Mouse (Mus musculus) kidney, postnatal 4 days (tissue): ENCODE data around the gene Gm12248.

Source experiments
- DNase-seq, 2 experiments: peaks; one replicate each; pipeline ENCODE4 v3.0.0; 2021; ENCODE audit warnings: mixed read lengths in 2 of 2

The Gm12248 gene

GRCm38 (mm10) chr11:58093021-58093528, at the start of gene Gm12248:
Gene Gm12248 (minus strand): TSS chr11:58093134.
- peak; percentile 55 to 70 for DNase-seq

GRCm38 (mm10) chr11:58139466-58139865, 46.5 kb upstream of the Gm12248 start:
- DNase-seq: no peak

DNA sequence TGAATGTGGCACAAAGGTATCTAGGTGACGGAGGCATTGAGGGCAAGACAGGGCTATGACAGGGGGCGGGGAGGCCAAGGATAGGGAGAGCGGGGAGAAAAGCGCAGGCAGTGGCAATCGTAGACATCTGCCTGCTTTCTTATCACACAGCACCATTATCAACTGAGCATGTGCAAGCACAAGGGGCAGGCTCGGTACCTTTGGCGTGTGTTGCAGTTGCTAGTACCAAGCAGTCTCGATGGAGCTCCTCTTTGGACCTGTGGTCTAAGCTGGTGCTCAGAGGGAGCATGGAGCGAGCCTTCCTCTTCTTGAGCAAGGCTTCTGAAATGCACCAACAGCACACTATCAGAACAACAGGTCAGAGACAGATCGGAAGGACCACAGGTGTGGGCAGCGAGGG, 45.9 kb upstream of the Gm12248 start:
- no peak for DNase-seq

DNA sequence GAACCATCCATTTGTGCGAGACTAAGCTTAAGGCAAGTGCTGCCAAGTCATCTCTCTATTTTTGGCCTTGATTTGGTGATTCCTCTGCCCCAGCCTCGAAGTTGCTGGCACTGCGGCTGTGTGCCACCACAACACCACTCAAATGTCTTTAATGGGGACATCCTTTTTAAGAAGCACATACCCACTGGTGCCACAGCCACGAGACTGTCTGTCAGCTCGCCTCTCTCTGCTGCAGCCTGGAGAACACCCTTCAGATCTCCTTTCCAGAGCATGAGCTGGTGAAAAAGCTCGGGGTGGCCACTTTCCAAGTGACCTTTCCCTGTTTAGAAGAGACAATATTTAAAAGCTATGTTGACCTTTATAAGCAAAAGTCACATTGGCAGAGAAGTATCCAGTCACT, 43.7 kb upstream of the Gm12248 start:
- DNase-seq: no peak

- DNase-seq: no peak
Measured at GRCm38 (mm10) chr11:58135296-58135695, 42.4 kb upstream of the Gm12248 start.

DNA sequence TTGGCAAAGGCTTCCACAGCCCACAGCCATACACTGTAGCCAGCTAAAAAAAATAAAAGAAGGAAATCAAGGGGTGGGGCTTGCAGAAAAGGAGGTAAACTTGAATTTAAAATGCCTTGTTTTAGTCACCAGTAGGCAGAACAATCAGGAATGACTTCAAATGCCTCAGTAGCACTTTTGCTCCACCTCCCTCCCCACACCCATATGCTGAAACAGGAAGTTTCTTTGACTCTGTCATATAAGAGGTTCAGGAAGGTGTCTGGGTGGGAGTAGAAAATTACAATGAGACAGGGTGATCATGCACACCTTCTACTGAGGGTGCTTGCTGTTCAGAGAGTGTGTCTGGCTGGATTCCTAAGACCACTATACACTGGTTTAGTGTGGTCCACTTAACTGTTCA, 41.9 kb upstream of the Gm12248 start:
- no peak for DNase-seq

GRCm38 (mm10) chr11:58132026-58132425, 39.1 kb upstream of the Gm12248 start:
- DNase-seq: no peak

DNA sequence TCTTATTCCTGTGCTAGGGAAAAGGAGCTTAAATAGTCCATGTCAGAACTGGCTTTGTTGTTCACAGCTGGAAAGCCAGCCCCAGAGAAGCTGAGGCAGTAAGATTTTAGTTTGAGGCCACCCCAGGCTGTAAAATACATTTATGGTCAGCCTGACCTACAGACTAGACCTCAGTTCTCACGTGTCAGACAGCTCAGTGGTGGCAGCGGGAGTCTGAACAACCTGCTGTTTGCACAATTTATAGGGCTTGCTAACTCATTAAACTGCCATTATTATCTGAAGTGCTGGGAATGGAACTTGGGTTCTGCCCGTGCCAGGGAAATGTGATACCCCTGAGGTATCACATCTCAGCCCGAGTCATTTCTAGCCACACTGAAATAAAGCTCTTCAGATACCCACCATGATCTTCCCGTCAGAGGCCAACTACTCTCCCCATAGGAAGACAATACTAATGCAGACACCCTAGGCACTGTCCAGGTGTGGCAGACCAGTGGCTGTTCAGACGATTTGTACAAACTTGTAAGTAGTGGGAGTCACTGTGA, 36.4 kb upstream of the Gm12248 start:
- no peak for DNase-seq

- DNase-seq: no peak
Measured at GRCm38 (mm10) chr11:58127544-58127943, 34.6 kb upstream of the Gm12248 start.

DNA sequence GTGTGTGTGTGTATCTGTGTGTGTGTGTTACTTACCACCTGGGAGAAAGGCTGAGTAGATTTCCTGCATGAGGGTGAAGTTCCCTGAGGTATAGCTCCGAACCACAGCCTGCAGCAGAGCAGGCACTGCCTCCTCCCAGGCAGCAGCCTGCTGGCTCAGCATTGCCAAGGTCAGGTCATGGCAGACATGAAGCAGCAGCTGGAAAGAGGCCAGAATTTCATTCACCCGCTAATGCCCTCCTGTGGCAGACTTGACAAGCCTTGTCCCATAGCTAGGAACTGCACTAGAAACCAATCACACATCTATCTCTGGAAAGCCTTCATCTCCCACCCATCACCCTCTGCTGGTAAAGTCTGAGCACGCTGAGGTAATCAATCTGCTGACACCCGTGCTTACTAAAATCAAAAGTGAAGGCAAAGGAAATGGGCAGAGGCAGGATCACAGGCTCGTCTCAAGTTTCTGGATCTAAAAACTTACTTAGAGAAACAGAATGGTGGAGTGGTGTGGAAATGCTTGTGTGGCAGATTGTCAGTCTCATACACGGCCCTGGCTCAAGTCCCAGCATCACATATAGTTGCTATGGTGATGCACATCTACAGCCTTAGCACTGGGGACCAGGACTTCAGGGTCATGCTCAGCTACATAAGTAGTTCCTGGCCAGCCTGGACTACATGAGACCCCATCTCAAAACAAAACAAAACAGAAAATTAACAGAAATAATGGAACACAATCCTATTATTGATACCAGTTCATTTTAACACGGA, 33.6 kb upstream of the Gm12248 start:
- DNase-seq: peak; percentile 68 to 80

DNA sequence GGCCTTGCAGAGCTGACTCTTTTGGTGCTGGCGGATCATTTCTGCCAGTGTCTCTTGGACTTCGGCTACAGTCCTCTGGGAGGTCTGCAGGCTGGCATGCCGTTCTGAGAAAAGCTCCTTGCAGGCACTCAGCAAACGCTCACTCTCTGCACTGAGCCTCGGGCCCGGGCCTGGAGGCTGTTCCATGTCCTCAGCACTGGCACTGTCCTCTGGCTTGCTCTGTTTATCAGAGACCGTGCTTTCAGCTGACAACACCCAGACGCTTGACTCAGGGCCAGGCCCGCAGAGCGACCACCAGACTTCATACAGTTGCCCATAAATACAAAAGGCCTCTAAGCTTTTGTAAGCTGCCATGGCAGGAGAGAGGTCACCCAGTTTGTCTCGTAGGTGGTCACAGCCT, 32.1 kb upstream of the Gm12248 start:
- DNase-seq: no peak

GRCm38 (mm10) chr11:58123711-58124110, 30.8 kb upstream of the Gm12248 start:
- DNase-seq: no peak

DNA sequence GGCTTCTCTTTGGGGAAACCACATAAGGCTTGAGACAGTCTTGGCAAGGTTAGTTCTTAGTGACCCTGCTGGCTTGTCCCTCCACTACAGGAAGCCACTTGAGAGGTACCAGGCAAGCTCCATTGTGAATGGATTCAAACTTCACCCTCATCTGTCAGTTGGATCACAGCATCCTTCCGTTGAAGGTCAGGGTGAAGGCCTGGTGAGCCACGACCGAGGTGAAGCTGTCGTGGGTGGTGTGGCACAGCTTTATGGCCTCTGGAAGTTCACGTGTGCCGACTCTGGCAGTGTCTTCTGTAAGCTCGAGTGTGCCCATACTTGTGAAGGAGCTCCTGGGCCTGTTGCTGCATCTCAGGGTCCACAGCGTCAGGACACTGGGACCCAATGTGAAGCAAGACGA, 28.4 kb upstream of the Gm12248 start:
- no peak for DNase-seq

- no peak for DNase-seq
Measured at GRCm38 (mm10) chr11:58120655-58121054, 27.7 kb upstream of the Gm12248 start.

- DNase-seq: no peak
Measured at GRCm38 (mm10) chr11:58117044-58117652, 24.2 kb upstream of the Gm12248 start.

GRCm38 (mm10) chr11:58116560-58116959, 23.6 kb upstream of the Gm12248 start:
- DNase-seq: no peak

- no peak for DNase-seq
Measured at GRCm38 (mm10) chr11:58107664-58108337, 14.9 kb upstream of the Gm12248 start.

DNA sequence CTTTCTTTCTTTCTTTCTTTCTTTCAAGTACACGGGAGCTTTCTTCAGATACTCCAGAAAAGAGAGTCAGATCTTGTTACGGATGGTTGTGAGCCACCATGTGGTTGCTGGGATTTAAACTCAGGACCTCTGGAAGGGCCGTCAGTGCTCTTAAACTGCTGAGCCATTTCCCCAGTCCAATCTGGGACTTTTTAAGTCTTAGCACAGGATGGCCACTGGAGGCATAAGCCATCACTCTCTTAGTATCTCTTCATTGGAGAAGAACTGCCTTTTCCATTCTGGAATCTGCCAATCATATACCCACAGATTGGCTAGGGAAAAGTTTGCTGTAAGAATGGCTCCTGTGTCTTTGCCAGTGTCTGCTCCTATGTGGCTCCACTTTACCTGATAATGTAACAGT, 14.1 kb upstream of the Gm12248 start:
- DNase-seq: no peak

DNA sequence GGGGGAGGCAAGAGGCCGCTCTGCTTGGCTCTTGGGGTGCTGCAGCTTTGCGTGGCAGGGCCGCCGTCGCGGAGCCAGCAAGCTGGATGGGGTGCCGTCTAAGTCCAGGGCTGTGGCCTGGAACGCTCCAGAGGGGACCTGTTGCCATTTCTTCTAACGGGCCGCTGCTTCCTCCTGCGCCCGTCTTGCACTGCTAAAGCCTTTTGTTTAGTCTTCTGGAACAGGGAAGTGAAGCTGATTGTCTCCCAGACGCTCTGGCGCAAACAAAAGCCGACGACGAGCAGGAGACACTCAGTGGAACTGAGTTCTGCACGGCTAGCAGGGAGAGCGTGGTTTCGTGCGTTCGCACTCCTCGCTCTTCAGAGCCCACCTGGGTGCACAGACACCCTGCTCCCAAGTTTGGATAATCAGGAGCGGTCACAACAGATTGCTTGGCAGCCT, 11.4 kb upstream of the Gm12248 start:
- DNase-seq: no peak

DNA sequence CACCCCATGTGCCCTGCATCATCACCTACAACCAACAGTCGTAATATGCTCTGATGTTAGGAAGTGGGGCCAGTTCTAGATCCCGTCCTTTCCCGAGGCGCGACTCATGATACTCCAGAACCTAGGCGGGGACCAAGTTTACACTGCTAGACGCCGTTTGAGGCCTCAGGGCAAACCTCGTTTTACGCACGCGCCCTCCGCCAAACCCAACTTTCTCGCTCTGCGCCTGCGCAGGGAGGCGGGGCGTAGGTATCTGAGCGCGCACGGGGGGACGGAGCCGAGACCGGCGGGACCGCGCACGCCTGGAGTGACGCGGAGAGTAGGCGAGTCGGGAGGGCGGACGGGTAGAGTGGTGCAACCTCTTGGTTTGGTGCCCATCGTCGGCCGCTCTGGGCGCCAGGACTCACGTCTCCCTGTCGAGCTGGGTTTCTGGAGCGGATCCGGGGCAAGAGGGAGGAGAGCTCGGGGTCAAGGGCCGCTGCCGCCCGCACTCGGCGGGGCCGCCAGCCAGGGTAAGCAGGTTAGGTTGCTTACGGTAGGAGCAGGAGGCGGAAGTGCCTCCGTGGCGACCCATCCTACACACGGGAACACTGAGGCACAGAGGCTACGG, 10.9 kb upstream of the Gm12248 start, which contains the start of gene Cnot8:
Cnot8 (plus strand) TSS at position 457 of the 610 bp plus-strand sequence.
- peak; percentile 99 to 100 for DNase-seq

DNA sequence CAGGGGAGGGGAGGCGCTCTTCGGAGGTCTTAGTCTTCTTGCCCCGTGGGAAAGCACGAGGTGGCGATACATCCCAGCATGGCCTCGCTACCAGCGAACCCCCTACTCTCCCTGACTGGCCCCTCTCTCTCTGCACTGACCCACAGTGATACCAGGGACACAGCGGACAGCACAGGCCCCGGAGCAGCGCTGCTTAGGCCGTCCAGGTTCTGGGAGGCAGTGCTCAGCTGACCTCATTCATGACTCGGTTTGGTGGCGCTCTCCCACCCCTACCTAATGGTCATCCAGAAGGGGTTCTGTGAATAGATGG, 10.4 kb upstream of the Gm12248 start:
- no peak for DNase-seq

DNA sequence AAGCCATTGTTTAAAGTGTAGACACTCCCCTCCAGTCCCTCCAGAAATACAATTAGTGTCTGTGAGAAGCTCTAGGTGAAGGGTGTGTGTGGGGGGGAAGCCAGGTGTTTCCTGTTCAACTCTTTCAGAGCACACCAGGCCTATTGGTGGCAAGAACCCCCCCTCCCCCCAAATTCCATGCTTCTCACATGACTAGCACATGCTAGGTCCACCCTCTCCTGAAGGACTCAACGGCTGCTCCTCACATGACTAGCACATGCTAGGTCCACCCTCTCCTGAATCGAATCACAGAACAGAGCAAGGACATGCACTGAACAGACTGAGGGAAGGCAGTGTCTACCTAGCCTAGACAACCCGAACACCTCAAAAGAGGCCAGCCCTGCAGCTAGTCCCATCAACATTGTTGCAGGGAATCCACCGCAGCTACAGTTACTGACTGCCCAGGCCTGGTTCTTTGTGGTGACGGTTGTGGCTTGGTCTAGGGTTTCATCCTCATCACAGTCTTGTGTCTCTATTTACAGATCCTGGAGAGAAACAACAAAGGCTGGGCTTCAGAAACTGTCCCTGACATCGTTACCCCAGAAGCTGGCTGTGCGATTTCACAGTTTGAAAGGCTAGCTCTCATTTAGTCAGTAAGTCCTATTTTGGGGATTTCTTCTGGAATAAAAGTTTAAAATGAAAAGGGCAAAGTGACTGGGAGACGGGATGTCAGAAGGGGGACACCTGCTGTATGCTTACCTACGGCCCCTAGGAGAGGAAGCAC, 9.8 kb upstream of the Gm12248 start:
- no peak for DNase-seq
